Mouse (Mus musculus): ENCODE measurements at regions not wholly inside any gene's neighbourhood (a gene's known extent, or its start where the extent isn't known, plus 50 kb on each side); places are given as distances from the start of the nearest gene placed in this dataset.

- no peak overlapping the region for H3K4me3 ChIP-seq
- intact Hi-C loops (cut with DNase I), result no loop called here
- no peak for TF ChIP-seq CTCF (IDR thresholded peaks at IDR 0.05)
- H3K27ac ChIP-seq, result no peak overlapping the region
- no peak for DNase-seq
Measured at GRCm38 (mm10) chr1:56453756-56454155, 183.5 kb downstream of the Hsfy2 start.

- H3K27ac ChIP-seq, result no peak overlapping the region
- no peak for TF ChIP-seq CTCF (IDR thresholded peaks at IDR 0.05)
- intact Hi-C loops (cut with DNase I), result no loop called here
- DNase-seq, result no peak
- H3K4me3 ChIP-seq, result no peak overlapping the region
Measured at GRCm38 (mm10) chr1:56442835-56443234, 194.4 kb downstream of the Hsfy2 start.

DNA sequence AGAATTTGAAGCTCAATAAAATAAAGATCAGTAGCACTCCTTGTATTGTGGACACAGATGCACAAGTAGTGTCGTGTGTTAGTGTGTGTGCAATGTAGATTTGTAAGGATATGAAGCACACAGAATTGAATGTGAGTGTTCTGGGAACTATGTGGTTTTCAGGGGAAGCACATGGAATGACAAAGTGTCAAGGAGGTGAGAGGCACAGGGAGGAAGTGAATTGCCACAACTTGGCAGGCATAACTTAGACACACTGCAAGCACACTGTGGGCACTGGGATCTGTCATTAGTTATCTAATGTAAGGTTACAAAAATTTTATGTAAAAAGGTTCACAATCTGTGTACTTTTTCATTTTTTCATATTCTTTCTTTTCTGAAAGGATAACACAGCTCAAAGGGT, 230.4 kb downstream of the Hsfy2 start:
- Histone ChIP-seq H3K4me3 (no peak overlapping the region), H3K27ac (no peak overlapping the region)
- intact Hi-C loops (cut with DNase I), result no loop called here
- DNase-seq, result no peak
- no peak for TF ChIP-seq CTCF (IDR thresholded peaks at IDR 0.05)

DNA sequence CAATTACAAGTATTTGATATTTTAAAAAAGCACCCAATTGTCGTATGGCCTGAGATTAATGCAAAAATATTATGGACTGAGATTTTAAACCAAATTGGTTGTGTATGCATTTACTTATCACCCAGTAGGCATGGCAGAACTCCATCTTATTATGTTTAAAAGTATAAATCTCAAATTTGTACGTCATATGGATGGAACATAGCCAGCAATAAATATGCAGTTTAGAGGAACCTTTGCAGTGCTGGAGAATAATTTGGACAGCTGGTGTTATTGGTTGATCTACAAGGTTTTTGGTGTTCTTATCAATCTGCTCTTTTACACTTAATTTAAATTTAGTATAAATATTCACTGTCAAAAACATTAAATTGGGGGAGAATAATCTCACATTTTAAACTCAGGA, 233.9 kb downstream of the Hsfy2 start:
- intact Hi-C loops (cut with DNase I), result no loop called here
- no peak for DNase-seq
- TF ChIP-seq CTCF (IDR thresholded peaks at IDR 0.05), result no peak
- no peak overlapping the region for H3K27ac ChIP-seq
- no peak overlapping the region for H3K4me3 ChIP-seq

- no peak overlapping the region for H3K4me3 ChIP-seq
- no peak for DNase-seq
- intact Hi-C loops (cut with DNase I), result no loop called here
- no peak for TF ChIP-seq CTCF (IDR thresholded peaks at IDR 0.05)
- no peak overlapping the region for H3K27ac ChIP-seq
Measured at GRCm38 (mm10) chr1:56395832-56396231, 241.4 kb downstream of the Hsfy2 start.

GRCm38 (mm10) chr1:56387086-56387485, 250.1 kb downstream of the Hsfy2 start:
- intact Hi-C loops (cut with DNase I), result no loop called here
- no peak for TF ChIP-seq CTCF (IDR thresholded peaks at IDR 0.05)
- H3K4me3 ChIP-seq, result no peak overlapping the region

GRCm38 (mm10) chr1:56366319-56366718, 270.9 kb downstream of the Hsfy2 start:
- intact Hi-C loops (cut with DNase I), result no loop called here
- Histone ChIP-seq H3K4me3 (no peak overlapping the region), H3K27ac (no peak overlapping the region)
- no peak for DNase-seq
- TF ChIP-seq CTCF (IDR thresholded peaks at IDR 0.05), result no peak

More at GRCm38 (mm10) chr1:56387086-56387485, 250.1 kb downstream of the Hsfy2 start:
- H3K27ac ChIP-seq, result no peak overlapping the region
- DNase-seq, result no peak

DNA sequence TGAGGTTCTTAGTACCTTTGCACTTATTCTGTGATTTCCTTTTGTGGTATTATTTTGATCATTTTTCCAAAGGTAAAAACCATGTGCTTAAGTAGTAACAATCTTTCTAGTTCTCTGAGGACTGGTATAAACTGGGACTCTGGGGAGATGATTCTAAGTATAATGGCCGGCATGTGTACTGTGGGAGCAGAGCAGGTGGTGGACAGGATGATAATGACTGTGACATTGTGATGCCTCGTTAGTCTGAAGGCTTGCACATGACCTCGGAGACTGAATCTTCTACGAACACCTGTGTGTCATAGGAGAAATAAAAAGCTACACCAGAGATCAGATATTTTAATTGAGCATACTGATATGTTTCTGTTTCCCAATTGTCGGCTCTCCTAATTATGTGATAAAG, 276.4 kb downstream of the Hsfy2 start:
- Histone ChIP-seq H3K27ac (no peak overlapping the region), H3K4me3 (no peak overlapping the region)
- intact Hi-C loops (cut with DNase I), result no loop called here
- no peak for DNase-seq
- TF ChIP-seq CTCF (IDR thresholded peaks at IDR 0.05), result no peak

DNA sequence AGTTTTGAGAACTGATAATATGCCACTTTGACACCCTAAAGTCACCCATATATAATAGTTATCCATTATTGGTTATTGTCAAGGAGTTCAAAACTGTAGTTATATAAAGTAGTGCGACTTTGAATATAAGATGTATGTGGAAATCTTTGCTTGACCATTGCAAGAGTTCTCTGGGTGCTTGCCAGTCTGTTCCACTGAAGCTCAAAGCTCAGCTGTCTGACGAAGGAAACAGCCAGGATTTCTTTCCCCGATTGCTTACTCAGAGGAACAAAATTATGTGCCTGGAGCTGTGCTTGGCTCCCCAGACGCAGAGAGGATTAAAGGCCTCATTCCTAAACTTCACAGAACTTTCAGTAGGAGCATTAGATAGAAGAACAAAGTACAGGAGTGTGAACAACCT, 290.6 kb downstream of the Hsfy2 start:
- no peak for DNase-seq
- H3K4me3 ChIP-seq, result no peak overlapping the region
- no peak overlapping the region for H3K27ac ChIP-seq
- TF ChIP-seq CTCF (IDR thresholded peaks at IDR 0.05), result no peak
- intact Hi-C loops (cut with DNase I), result no loop called here

- DNase-seq, result no peak
- Histone ChIP-seq H3K27ac (no peak overlapping the region), H3K4me3 (no peak overlapping the region)
- intact Hi-C loops (cut with DNase I), result no loop called here
- TF ChIP-seq CTCF (IDR thresholded peaks at IDR 0.05), result no peak
Measured at GRCm38 (mm10) chr1:56344952-56345351, 292.3 kb downstream of the Hsfy2 start.

- no peak for TF ChIP-seq CTCF (IDR thresholded peaks at IDR 0.05)
- Histone ChIP-seq H3K4me3 (no peak overlapping the region), H3K27ac (no peak overlapping the region)
- intact Hi-C loops (cut with DNase I), result no loop called here
- DNase-seq, result no peak
Measured at GRCm38 (mm10) chr1:56327381-56327780, 309.9 kb downstream of the Hsfy2 start.

- Histone ChIP-seq H3K4me3 (no peak overlapping the region), H3K27ac (no peak overlapping the region)
- no peak for DNase-seq
- no peak for TF ChIP-seq CTCF (IDR thresholded peaks at IDR 0.05)
- intact Hi-C loops (cut with DNase I), result no loop called here
Measured at GRCm38 (mm10) chr1:56308586-56308985, 328.6 kb downstream of the Hsfy2 start.

GRCm38 (mm10) chr1:56294391-56294790, 342.8 kb downstream of the Hsfy2 start:
- TF ChIP-seq CTCF (IDR thresholded peaks at IDR 0.05), result no peak
- no peak overlapping the region for H3K4me3 ChIP-seq
- no peak for DNase-seq
- H3K27ac ChIP-seq, result no peak overlapping the region
- intact Hi-C loops (cut with DNase I), result no loop called here

GRCm38 (mm10) chr1:56289748-56290147, 347.5 kb downstream of the Hsfy2 start:
- intact Hi-C loops (cut with DNase I), result no loop called here
- no peak for TF ChIP-seq CTCF (IDR thresholded peaks at IDR 0.05)
- no peak overlapping the region for H3K27ac ChIP-seq

More at GRCm38 (mm10) chr1:56289748-56290147, 347.5 kb downstream of the Hsfy2 start:
- no peak for DNase-seq
- H3K4me3 ChIP-seq, result no peak overlapping the region
